Mouse (Mus musculus) CD4-positive helper T cell, adult 2 months (primary cell): ENCODE measurements around the gene Kif6.

ENCODE experiments used
- DNase-seq: peaks from one replicate; pipeline ENCODE4 v3.0.0-alpha.2; 2012; ENCODE audit warnings: low read depth, missing footprints, low spot score

Gene Kif6

DNA sequence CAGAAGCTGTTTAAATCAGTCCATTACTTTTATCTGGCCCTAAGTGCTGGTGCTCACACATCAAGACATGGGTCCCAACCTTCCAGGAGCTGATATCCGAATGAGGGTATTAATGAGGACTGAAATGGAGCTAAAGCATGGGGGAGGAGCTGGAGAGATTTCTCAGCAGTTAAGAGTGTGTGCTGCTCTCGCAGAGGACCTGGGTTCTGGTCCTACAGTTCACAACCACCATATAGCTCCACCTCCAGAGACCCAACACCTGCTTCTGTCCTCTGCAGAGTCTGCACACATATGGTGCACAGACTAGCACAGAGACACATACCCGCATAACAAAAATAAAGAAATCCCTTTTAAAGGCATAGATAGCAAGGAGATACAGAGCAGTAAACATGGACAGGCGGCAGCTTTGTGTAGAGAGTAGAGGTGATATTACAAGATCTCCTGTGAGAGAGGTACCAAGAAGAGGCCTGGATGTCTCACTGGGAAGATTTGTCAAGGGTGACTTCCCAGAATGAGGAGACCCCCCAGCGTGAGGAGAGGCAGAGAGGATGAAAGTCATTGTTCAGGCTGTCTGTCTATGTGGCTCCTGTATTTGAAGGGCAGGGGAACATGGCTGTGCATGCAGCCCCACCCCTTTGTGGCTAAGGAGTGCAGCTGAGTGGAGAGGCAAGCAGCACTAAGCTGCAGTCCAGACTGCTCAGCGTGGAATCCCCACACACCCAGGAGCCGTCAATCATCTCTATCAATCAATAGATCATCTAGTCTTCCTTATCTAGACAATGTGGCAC is 173.4 kb downstream of the Kif6 start:
- DNase-seq = no peak

DNA sequence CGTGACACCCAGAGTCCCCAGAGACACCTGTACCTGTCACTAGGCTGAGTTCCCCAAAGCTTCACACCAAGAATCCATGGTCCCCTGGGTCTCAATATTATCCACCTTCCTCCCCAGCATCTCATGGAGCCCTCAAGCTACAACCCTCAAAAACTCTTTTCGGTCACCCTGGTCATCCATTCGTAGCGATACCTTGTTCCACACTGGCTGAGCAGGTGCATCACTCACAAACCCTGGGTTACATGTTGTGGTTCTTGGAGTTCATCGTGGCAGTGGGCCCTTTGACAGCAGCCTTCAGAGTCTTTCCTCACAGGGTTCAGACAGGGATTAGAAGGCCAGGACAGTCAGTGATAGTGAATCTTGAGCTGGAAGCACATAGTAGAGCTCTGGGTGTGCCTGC is 176.6 kb downstream of the Kif6 start:
- no peak for DNase-seq

DNA sequence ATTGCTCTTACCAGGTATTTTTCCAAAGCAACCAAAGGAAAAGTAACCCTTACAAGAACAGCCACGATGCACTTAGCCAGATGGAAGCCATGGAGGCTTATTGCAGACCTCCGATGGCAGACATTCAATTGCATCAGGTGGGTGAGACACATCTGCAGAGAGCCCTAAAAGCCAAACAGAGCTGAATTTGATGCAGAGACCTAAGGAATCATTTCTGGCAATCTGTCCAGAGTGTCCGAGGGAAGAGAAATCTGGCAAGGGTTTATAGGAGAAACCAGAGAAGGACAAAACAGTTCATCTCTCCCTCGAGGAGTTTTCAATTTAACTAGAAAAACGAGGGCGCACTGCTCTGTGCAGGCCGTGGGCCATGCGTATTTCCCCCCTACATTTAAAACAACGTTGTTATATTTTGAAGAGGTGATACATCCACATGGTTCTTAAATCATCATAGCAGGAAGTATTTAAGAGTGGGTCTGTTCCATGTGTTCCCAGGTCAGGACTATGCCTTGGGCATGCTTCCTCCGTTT is 177.3 kb downstream of the Kif6 start:
- DNase-seq = no peak

DNA sequence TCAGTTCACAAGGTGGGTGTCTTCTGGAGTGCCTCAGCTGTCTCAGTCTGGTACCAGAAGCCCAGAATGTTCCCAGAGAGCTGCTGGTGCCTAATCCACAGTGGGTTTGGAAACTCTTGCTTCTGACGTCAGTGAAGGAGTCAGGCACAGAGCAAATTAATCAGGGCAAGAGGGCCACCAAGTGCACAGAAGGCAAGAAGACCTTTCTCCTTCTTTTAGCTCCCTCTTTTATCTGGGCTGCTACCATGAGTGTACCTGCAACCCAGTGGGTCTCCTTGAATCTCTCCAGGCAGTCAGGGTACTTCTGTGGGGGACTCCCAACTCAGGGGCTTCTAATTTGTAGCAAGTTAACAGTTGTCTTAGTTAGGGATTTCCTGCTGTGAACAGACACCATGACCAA is 178.0 kb downstream of the Kif6 start:
- no peak for DNase-seq

DNA sequence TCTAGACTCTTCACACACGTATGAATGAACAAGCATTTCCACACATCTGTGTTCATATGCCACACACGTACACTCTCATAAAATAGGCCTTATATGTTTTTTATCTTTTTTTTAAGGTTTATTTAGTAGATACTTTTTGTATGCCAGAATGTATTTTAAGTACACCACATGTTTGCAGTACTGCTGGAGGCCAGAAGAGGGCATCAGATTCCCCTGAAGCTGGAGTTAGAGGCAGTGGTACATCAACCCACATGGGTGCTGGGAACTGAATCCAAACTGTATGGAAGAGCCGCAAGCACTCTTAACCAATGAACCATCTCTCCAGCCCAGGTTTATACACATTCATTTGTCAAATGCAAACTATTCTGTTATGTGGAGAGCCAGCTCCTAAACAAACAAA is 179.0 kb downstream of the Kif6 start:
- no peak for DNase-seq

DNA sequence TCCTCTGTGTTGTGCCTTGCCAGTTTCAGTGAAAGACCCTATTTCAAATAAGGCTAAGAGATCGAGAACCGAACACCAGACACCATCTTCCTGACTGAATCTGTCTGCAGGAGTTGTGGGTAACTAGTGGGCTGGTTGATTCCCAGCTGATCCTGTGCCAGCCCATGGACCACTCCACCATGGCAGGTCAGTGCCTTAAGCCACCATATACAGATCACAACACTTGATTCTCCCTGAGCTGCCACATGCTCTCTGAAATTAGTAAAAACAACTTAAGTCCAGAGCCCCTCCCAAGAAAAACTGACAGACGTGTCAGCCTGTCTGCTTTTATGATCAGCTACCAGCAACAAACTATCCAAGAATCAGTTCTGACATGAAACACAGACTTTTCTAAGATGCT is 180.3 kb downstream of the Kif6 start:
- no peak for DNase-seq

DNA sequence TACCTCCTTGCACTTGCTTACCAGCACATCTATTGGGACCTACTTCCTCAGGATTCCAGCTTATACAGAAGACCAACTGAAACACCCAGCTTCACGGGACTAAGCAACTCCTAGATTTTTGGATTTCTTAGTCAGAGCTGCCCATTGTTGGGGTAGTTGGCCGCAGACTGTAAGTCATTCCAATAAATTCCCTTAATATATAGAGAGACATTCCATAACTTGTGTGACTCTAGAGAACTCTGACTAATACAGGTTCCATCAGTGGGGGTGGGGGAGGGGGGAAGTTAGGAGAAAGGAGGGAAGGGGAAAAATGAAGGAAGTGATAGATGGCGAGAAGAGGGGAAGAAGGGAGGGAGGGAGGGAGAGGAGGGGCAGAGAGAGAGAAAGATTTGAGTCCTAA is 181.2 kb downstream of the Kif6 start:
- no peak for DNase-seq

DNA sequence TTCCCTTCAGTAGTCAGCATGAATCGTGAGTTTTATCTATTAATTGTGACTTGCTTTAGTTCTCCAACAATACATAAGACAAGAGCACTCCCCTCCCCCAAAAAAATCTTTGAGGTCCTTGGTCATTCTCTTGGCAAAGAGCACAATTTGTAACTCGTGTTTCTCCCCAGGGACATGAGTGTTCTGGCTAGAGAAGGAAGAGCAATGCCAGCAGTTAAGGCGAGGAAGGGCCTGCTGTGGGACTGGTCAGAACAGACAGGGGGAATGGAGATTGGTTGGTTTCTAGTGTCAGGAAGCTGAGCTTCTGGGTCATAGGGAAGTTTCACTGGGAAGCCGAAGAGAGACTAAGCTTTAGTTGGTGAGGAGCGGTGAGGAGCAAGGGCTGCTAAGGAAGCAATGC is 184.2 kb downstream of the Kif6 start:
- no peak for DNase-seq

- DNase-seq = no peak
Measured at GRCm38 (mm10) chr17:49800157-49800556, 185.2 kb downstream of the Kif6 start.

DNA sequence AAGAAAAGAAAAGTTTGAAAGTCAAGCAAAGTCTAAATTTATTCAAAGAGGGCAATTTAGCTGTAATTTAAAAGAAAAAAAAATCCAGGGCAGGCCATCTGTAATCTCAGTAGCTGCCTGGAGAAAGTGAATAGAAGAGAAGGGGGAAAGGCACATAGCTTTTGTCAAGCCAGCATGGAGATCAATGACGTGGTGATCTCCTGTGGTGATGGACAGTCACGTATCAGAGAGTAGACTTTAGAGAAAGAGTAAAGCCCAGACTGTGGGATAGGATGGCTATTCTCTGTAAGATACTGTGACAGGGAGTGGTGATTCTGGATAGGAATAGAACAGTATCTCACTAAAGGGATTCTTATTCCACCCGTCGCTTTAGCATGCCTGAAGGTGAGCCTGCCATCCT is 192.5 kb downstream of the Kif6 start:
- DNase-seq = no peak

DNA sequence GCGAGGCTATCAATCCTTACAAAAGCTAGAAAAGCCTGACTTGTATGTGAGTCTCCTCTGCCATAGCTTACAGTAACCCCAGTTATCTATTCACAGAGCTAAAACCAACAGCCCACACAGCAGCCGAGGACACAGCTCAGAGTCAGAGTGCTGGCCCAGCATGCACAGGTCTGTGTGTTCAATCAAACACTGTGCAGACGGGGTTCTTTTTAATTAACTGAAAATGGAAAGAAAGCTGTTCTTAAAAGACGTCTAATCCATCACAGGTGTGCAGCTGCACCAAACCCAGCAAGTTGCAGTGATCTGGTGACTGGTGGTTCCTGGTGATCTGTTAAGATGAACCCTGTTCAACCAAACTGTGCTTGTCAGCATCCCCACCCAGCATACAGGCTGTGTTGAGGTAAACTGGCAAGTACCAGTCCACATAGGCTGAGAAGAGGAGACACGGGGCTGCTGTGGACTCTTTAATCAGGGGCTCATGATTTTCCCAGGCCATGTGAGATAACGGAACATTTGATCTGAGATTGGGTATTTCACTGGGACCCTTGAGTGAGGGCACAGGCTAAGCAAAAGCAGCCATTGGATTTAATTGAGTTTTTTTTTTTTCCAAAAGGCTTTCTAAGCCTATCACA is 193.9 kb downstream of the Kif6 start:
- no peak for DNase-seq

GRCm38 (mm10) chr17:49813893-49814640 is 199.1 kb downstream of the Kif6 start:
- no peak for DNase-seq

DNA sequence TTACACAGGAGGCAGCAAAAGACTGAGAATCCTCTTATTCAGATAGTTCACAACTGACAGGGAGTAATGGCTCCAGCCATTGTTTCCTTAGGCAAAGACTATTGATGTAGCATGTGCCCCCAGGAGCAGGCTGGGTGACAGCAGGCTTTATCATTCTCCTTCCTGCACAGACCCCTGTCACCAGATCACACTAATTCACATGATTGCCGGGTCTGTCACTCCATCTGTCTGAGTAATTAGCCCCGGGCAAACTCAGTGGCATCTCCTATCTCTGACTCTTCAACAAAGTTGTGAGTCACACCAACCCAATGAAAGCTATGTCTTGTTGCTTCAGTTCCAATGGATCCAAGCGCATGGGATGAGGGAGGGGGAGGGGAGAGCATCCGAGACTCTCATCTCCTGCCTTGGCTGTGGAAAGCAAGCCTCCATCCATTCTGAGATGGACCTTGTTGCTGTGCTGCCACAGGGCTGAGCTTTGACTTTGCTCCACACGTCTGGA is 201.2 kb downstream of the Kif6 start:
- no peak for DNase-seq

GRCm38 (mm10) chr17:49816703-49817102 is 201.8 kb downstream of the Kif6 start:
- no peak for DNase-seq

- DNase-seq = no peak
Measured at GRCm38 (mm10) chr17:49820203-49820602, 205.3 kb downstream of the Kif6 start.

DNA sequence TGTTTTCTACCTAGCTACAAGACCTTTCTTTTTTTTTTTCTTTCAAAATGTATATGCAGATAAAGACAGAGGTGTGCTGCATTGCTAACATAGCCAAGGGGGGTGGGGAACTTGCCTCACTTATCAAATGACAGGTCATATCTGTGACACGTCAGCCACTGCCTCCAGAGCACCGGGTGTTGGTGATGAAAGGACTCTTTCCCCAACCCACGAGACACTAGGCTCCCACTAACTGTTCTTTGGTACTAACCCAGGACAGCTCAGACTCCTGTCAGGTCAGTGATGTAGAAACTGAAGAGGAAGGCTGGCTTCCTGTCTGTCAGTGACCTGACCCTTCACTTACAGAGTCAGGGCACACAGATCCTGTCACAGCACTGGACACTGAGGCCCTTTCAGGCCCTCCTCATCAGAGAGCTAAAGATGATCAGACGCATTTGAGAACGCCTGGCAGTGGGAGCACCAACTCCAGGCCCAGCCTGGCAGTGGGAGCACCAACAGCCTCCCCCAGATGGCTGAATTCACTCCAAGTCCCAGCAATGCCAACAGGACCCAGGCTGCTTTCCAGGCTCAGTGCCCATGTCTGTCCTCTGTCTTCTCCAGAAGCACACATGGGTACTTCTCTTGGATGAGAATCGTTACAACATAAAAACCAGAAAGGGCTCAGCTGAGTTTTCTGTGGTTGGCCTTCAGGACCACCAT is 209.4 kb downstream of the Kif6 start:
- DNase-seq = no peak

DNA sequence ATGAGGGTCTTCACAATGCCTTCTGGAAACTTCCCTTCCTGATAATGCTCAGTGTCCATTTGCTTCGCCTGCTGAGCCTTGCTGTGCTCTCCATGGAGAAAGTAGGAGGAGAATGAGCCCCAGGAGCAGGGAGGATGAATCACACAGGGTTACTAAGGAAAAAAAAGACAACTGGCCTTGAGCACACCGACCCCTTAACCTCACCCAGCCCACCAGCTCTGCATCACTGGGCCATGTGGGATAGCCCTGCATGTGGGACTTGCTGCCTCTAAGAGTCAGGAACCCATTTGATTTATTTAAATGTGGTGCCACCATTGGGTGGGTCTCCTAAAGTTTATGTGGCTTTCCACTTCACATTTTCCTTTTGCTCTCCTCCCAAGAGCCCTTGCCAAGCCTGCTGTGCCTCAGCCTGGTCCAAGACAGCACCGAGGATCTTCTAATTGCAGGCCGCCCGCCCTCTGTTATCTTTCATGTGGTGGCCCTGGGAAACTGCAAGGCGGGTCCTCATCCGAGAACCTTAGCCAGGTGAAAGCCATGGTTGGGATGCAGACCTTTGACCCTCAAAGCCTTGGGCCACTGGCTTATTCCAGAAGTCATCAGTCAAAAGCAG is 210.0 kb downstream of the Kif6 start:
- DNase-seq = no peak

DNA sequence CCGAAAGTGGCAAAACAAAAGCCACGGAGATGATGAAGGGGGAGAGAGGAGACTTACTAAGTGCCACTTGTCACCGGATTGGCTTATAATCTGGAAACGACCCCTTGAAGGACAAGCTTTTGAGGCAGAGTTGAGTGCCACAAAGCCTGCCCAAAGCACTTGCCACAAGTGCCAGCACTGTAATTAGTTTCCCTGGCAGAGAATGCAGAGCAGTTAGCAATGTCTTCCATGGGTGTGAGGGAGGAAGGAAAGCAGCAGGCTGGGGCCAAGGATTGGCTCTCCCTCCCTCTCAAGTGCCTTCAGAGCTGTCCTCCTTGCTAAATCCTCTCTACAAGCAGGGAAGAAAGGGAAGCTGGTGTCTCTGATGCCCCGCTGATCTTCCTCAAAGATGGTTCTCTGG is 210.9 kb downstream of the Kif6 start:
- DNase-seq = no peak

- no peak for DNase-seq
Measured at GRCm38 (mm10) chr17:49831745-49832144, 216.8 kb downstream of the Kif6 start.

- no peak for DNase-seq
Measured at GRCm38 (mm10) chr17:49834044-49834545, 219.2 kb downstream of the Kif6 start.

DNA sequence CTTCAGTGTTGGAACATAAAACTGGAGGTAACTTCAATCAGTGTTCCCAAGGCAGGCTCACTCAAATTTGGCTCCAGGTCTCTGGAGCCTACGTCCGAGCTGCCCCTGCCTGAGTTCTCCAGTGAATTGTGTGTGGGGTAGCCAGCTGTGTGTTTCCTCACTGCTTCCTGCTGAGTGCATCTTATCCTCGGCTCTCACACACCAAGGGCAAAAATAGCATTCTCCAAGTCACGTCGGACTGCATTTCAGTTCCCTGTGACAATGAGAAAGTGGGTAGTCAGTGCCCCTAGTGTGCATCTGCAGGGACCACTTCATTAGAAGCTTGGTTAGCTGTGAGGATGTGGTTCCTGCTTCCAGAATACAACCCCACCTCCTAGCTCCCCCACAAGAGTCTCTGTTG is 222.5 kb downstream of the Kif6 start:
- no peak for DNase-seq
